Mouse (Mus musculus): Measurements from ENCODE around the gene Vtn. TPM values are rescaled to one million over a fixed set of nuclear protein-coding genes. Genes with fewer than 3 reads are reported as not detected.

Vtn gene
- polyA plus RNA-seq, 1 experiment, result not detected

- peak overlapping the region; percentile 81 for H3K9ac ChIP-seq (ENCODE audit: low read depth, poor library complexity, severe bottlenecking)
- H3K27me3 ChIP-seq (ENCODE audit: control insufficient read depth, insufficient read depth, low read length, poor library complexity, severe bottlenecking), result no peaks in the 10 kb centered on the region
- H3K4me1 ChIP-seq (ENCODE audit: control insufficient read depth, insufficient read depth, low read length), result no peaks in the 10 kb centered on the region
- peak overlapping the region; percentile 86 for H3K4me3 ChIP-seq (ENCODE audit: low read depth, low read length)
- TF ChIP-seq POLR2A (IDR thresholded peaks at IDR 0.05; ENCODE audit: insufficient read depth, low read length), result no peak
- TF ChIP-seq CTCF (IDR thresholded peaks at IDR 0.05; ENCODE audit: low read depth, low read length), result no peak
- no peak for TF ChIP-seq EP300 (IDR thresholded peaks at IDR 0.05; ENCODE audit: insufficient read depth, low read depth, low read length)
- no peaks in the 10 kb centered on the region for H3K9me3 ChIP-seq (replicated peaks; ENCODE audit: control insufficient read depth, insufficient read depth, low read length, poor library complexity, severe bottlenecking)
- no peaks in the 10 kb centered on the region for H3K36me3 ChIP-seq (ENCODE audit: control insufficient read depth, insufficient read depth, low read length, poor library complexity, severe bottlenecking)
- H3K27ac ChIP-seq (ENCODE audit: insufficient read depth, low read length), result no peak overlapping the region
Measured at GRCm38 (mm10) chr11:78466242-78466912, 32.5 kb upstream of the Vtn start.

GRCm38 (mm10) chr11:78467515-78467914 lies 31.4 kb upstream of the Vtn start:
- Histone ChIP-seq H3K4me1 (ENCODE audit: control insufficient read depth, insufficient read depth, low read length) (no peaks in the 10 kb centered on the region), H3K4me3 (ENCODE audit: low read depth, low read length) (no peak overlapping the region), H3K36me3 (ENCODE audit: control insufficient read depth, insufficient read depth, low read length, poor library complexity, severe bottlenecking) (no peaks in the 10 kb centered on the region), H3K27me3 (ENCODE audit: control insufficient read depth, insufficient read depth, low read length, poor library complexity, severe bottlenecking) (no peaks in the 10 kb centered on the region), H3K9ac (ENCODE audit: low read depth, poor library complexity, severe bottlenecking) (no peak overlapping the region), H3K9me3 (replicated peaks; ENCODE audit: control insufficient read depth, insufficient read depth, low read length, poor library complexity, severe bottlenecking) (no peaks in the 10 kb centered on the region), H3K27ac (ENCODE audit: insufficient read depth, low read length) (no peak overlapping the region)
- TF ChIP-seq POLR2A (IDR thresholded peaks at IDR 0.05; ENCODE audit: insufficient read depth, low read length), result no peak
- TF ChIP-seq EP300 (IDR thresholded peaks at IDR 0.05; ENCODE audit: insufficient read depth, low read depth, low read length), result no peak
- TF ChIP-seq CTCF (IDR thresholded peaks at IDR 0.05; ENCODE audit: low read depth, low read length), result no peak

GRCm38 (mm10) chr11:78467932-78468331 lies 31.0 kb upstream of the Vtn start:
- Histone ChIP-seq H3K4me1 (ENCODE audit: control insufficient read depth, insufficient read depth, low read length) (no peaks in the 10 kb centered on the region), H3K27ac (ENCODE audit: insufficient read depth, low read length) (no peak overlapping the region), H3K36me3 (ENCODE audit: control insufficient read depth, insufficient read depth, low read length, poor library complexity, severe bottlenecking) (no peaks in the 10 kb centered on the region), H3K9me3 (replicated peaks; ENCODE audit: control insufficient read depth, insufficient read depth, low read length, poor library complexity, severe bottlenecking) (no peaks in the 10 kb centered on the region), H3K9ac (ENCODE audit: low read depth, poor library complexity, severe bottlenecking) (no peak overlapping the region), H3K4me3 (ENCODE audit: low read depth, low read length) (no peak overlapping the region), H3K27me3 (ENCODE audit: control insufficient read depth, insufficient read depth, low read length, poor library complexity, severe bottlenecking) (no peaks in the 10 kb centered on the region)
- TF ChIP-seq POLR2A (IDR thresholded peaks at IDR 0.05; ENCODE audit: insufficient read depth, low read length) (no peak), CTCF (IDR thresholded peaks at IDR 0.05; ENCODE audit: low read depth, low read length) (no peak)

- Histone ChIP-seq H3K9ac (ENCODE audit: low read depth, poor library complexity, severe bottlenecking) (no peak overlapping the region), H3K9me3 (replicated peaks; ENCODE audit: control insufficient read depth, insufficient read depth, low read length, poor library complexity, severe bottlenecking) (no peaks in the 10 kb centered on the region), H3K27me3 (ENCODE audit: control insufficient read depth, insufficient read depth, low read length, poor library complexity, severe bottlenecking) (no peaks in the 10 kb centered on the region), H3K4me3 (ENCODE audit: low read depth, low read length) (no peak overlapping the region), H3K4me1 (ENCODE audit: control insufficient read depth, insufficient read depth, low read length) (no peaks in the 10 kb centered on the region), H3K36me3 (ENCODE audit: control insufficient read depth, insufficient read depth, low read length, poor library complexity, severe bottlenecking) (no peaks in the 10 kb centered on the region), H3K27ac (ENCODE audit: insufficient read depth, low read length) (no peak overlapping the region)
- TF ChIP-seq EP300 (IDR thresholded peaks at IDR 0.05; ENCODE audit: insufficient read depth, low read depth, low read length) (no peak), POLR2A (IDR thresholded peaks at IDR 0.05; ENCODE audit: insufficient read depth, low read length) (no peak), CTCF (IDR thresholded peaks at IDR 0.05; ENCODE audit: low read depth, low read length) (no peak)
Measured at GRCm38 (mm10) chr11:78471326-78472103, 27.4 kb upstream of the Vtn start.

GRCm38 (mm10) chr11:78475289-78475688 lies 23.6 kb upstream of the Vtn start:
- Histone ChIP-seq H3K9me3 (replicated peaks; ENCODE audit: control insufficient read depth, insufficient read depth, low read length, poor library complexity, severe bottlenecking) (no peaks in the 10 kb centered on the region), H3K36me3 (ENCODE audit: control insufficient read depth, insufficient read depth, low read length, poor library complexity, severe bottlenecking) (no peaks in the 10 kb centered on the region), H3K27ac (ENCODE audit: insufficient read depth, low read length) (no peak overlapping the region), H3K27me3 (ENCODE audit: control insufficient read depth, insufficient read depth, low read length, poor library complexity, severe bottlenecking) (no peaks in the 10 kb centered on the region), H3K4me3 (ENCODE audit: low read depth, low read length) (no peak overlapping the region), H3K4me1 (ENCODE audit: control insufficient read depth, insufficient read depth, low read length) (no peaks in the 10 kb centered on the region), H3K9ac (ENCODE audit: low read depth, poor library complexity, severe bottlenecking) (no peak overlapping the region)
- TF ChIP-seq CTCF (IDR thresholded peaks at IDR 0.05; ENCODE audit: low read depth, low read length) (no peak), EP300 (IDR thresholded peaks at IDR 0.05; ENCODE audit: insufficient read depth, low read depth, low read length) (no peak), POLR2A (IDR thresholded peaks at IDR 0.05; ENCODE audit: insufficient read depth, low read length) (no peak)

- no peaks in the 10 kb centered on the region for H3K36me3 ChIP-seq (ENCODE audit: control insufficient read depth, insufficient read depth, low read length, poor library complexity, severe bottlenecking)
- H3K27me3 ChIP-seq (ENCODE audit: control insufficient read depth, insufficient read depth, low read length, poor library complexity, severe bottlenecking), result no peaks in the 10 kb centered on the region
- peak overlapping the region; percentile 84 for H3K4me3 ChIP-seq (ENCODE audit: low read depth, low read length)
- TF ChIP-seq CTCF (IDR thresholded peaks at IDR 0.05; ENCODE audit: low read depth, low read length), result no peak
- TF ChIP-seq EP300 (IDR thresholded peaks at IDR 0.05; ENCODE audit: insufficient read depth, low read depth, low read length), result no peak
- TF ChIP-seq POLR2A (IDR thresholded peaks at IDR 0.05; ENCODE audit: insufficient read depth, low read length), result peak; percentile 29
- H3K9me3 ChIP-seq (replicated peaks; ENCODE audit: control insufficient read depth, insufficient read depth, low read length, poor library complexity, severe bottlenecking), result no peaks in the 10 kb centered on the region
- no peak overlapping the region for H3K27ac ChIP-seq (ENCODE audit: insufficient read depth, low read length)
- no peaks in the 10 kb centered on the region for H3K4me1 ChIP-seq (ENCODE audit: control insufficient read depth, insufficient read depth, low read length)
- H3K9ac ChIP-seq (ENCODE audit: low read depth, poor library complexity, severe bottlenecking), result peak overlapping the region; percentile 32
Measured at GRCm38 (mm10) chr11:78483639-78484038, 15.3 kb upstream of the Vtn start.
